Mouse (Mus musculus) CH12.LX (cell line): ENCODE data around the gene Sowaha. TPM values are rescaled to one million over a fixed set of nuclear protein-coding genes. Genes with fewer than 3 reads are reported as not detected.

Experiments
- DNase-seq: peaks from one replicate; pipeline ENCODE4 v3.0.0-alpha.2; 2013; ENCODE audit errors: extremely low read depth
- H3K27ac ChIP-seq: 2 replicates; pipeline ENCODE4 v1.5.1; 2012; ENCODE audit warnings: low read depth, mild to moderate bottlenecking, control low read depth, moderate library complexity; ENCODE audit not compliant: insufficient read depth
- H3K27me3 ChIP-seq: replicated peaks from 2 replicates; pipeline ENCODE3; 2012; ENCODE audit warnings: inconsistent platforms
- H3K36me3 ChIP-seq, 2 experiments: replicated peaks in 1 of 2; 2 replicates each; pipeline versions ENCODE3 to v1.6.1; 2012; ENCODE audit warnings: inconsistent platforms in 1 of 2, low read length in 1 of 2, mild to moderate bottlenecking in 1 of 2, mixed read lengths in 1 of 2, moderate library complexity in 1 of 2; ENCODE audit not compliant: control insufficient read depth in 1 of 2, insufficient read depth in 1 of 2
- H3K4me1 ChIP-seq, 2 experiments: 2 replicates each; pipeline ENCODE4 v1.6.1; 2012; ENCODE audit warnings: inconsistent platforms in 1 of 2, moderate library complexity in 1 of 2; ENCODE audit not compliant: insufficient read depth in 2 of 2, control insufficient read depth in 1 of 2
- H3K4me2 ChIP-seq: 2 replicates; pipeline ENCODE4 v1.6.1; 2012; ENCODE audit warnings: low read depth, mild to moderate bottlenecking, control low read depth; ENCODE audit not compliant: poor library complexity, insufficient read depth, severe bottlenecking
- H3K4me3 ChIP-seq, 3 experiments: fragments of 150-350 bp in 1 of 3; sonication (generic) in 1 of 3; replicated peaks in 1 of 3; 2 replicates each; pipeline versions ENCODE3 to v1.5.1; 2011 to 2012; ENCODE audit warnings: low read depth in 2 of 3, low read length in 2 of 3, mild to moderate bottlenecking in 2 of 3, moderate library complexity in 2 of 3, control low read depth in 1 of 3, improper control_type of control experiment in 1 of 3, inconsistent platforms in 1 of 3, mixed read lengths in 1 of 3; ENCODE audit not compliant: poor library complexity in 1 of 3
- H3K79me2 ChIP-seq: replicated peaks from 2 replicates; pipeline ENCODE4 v1.6.1; 2012; ENCODE audit warnings: mild to moderate bottlenecking, moderate library complexity; ENCODE audit not compliant: control insufficient read depth, poor library complexity, insufficient read depth, severe bottlenecking; ENCODE audit errors: extremely low read depth
- H3K9ac ChIP-seq: 2 replicates; pipeline ENCODE4 v1.6.1; 2012; ENCODE audit warnings: low read depth, mild to moderate bottlenecking, control low read depth, moderate library complexity; ENCODE audit not compliant: insufficient read depth
- H3K9me3 ChIP-seq: replicated peaks from 2 replicates; pipeline ENCODE3; 2012; ENCODE audit warnings: low read length, inconsistent platforms, mixed read lengths
- E2F4 ChIP-seq: IDR thresholded peaks from 2 replicates; pipeline ENCODE4 v1.6.1; 2011; ENCODE audit warnings: low read depth, low read length, improper control_type of control experiment; ENCODE audit not compliant: insufficient replicate concordance
- ELF1 ChIP-seq: IDR thresholded peaks from 2 replicates; pipeline ENCODE4 v1.6.1; 2014; ENCODE audit warnings: low read depth, mild to moderate bottlenecking, inconsistent platforms, low read length, improper control_type of control experiment
- ETS1 ChIP-seq: conservative IDR thresholded peaks from 2 replicates; pipeline ENCODE4 v1.6.1; 2012; ENCODE audit warnings: low read depth, mild to moderate bottlenecking, inconsistent platforms, low read length, improper control_type of control experiment, moderate library complexity
- HCFC1 ChIP-seq: IDR thresholded peaks from 2 replicates; pipeline ENCODE4 v1.6.1; 2012; ENCODE audit warnings: low read depth, mild to moderate bottlenecking, inconsistent platforms, low read length, improper control_type of control experiment
- IRF4 ChIP-seq: IDR thresholded peaks from 2 replicates; pipeline ENCODE4 v1.6.1; 2014; ENCODE audit warnings: low read depth, mild to moderate bottlenecking, inconsistent platforms, low read length, improper control_type of control experiment
- JUND ChIP-seq: conservative IDR thresholded peaks from 2 replicates; pipeline ENCODE4 v1.6.1; 2011; ENCODE audit warnings: low read depth, low read length, improper control_type of control experiment
- MAFK ChIP-seq: IDR thresholded peaks from 2 replicates; pipeline ENCODE4 v1.6.1; 2011; ENCODE audit warnings: low read length, improper control_type of control experiment; ENCODE audit not compliant: insufficient replicate concordance
- MAZ ChIP-seq: IDR thresholded peaks from 2 replicates; pipeline ENCODE4 v1.6.1; 2012; ENCODE audit warnings: low read depth, mild to moderate bottlenecking, inconsistent platforms, low read length, improper control_type of control experiment, moderate library complexity
- MEF2A ChIP-seq: IDR thresholded peaks from 2 replicates; pipeline ENCODE4 v1.6.1; 2014; ENCODE audit warnings: low read depth, mild to moderate bottlenecking, inconsistent platforms, low read length, improper control_type of control experiment, borderline replicate concordance
- NRF1 ChIP-seq: IDR thresholded peaks from 2 replicates; pipeline ENCODE4 v1.6.1; 2014; ENCODE audit warnings: low read depth, mild to moderate bottlenecking, inconsistent platforms, low read length, improper control_type of control experiment, moderate library complexity
- PAX5 ChIP-seq: IDR thresholded peaks from 2 replicates; pipeline ENCODE4 v1.6.1; 2012; ENCODE audit warnings: low read length, inconsistent platforms, mixed read lengths
- TBP ChIP-seq: conservative IDR thresholded peaks from 2 replicates; pipeline ENCODE4 v1.6.1; 2011; ENCODE audit warnings: low read depth, low read length, improper control_type of control experiment
- USF2 ChIP-seq: conservative IDR thresholded peaks from 2 replicates; pipeline ENCODE4 v1.6.1; 2011; ENCODE audit warnings: low read depth, low read length, improper control_type of control experiment
- ZC3H11A ChIP-seq: IDR thresholded peaks from 2 replicates; pipeline ENCODE4 v1.6.1; 2012; ENCODE audit warnings: low read depth, mild to moderate bottlenecking, inconsistent platforms, low read length, improper control_type of control experiment
- ZKSCAN1 ChIP-seq: IDR thresholded peaks from 2 replicates; pipeline ENCODE4 v1.6.1; 2012; ENCODE audit warnings: low read depth, inconsistent platforms, low read length, improper control_type of control experiment, borderline replicate concordance
- ZMIZ1 ChIP-seq: IDR thresholded peaks from 2 replicates; pipeline ENCODE4 v1.6.1; 2012; ENCODE audit warnings: low read depth, mild to moderate bottlenecking, inconsistent platforms, low read length, improper control_type of control experiment
- dilution Hi-C: fragments of 300-500 bp; cut with MboI; formaldehyde crosslinking; loops from 2 replicates; pipeline ENCODE4 v1.14.3; 2020; ENCODE audit warnings: low sequenced_read_pairs; ENCODE audit not compliant: extremely low pct_unique_long_range_greater_than_20kb, extremely low pct_ligation_motif_present
- in situ Hi-C: fragments of 300-500 bp; cut with MboI; formaldehyde crosslinking; loops from 3 replicates; pipeline ENCODE4 v1.14.3; 2019; ENCODE audit warnings: low sequenced_read_pairs, low pct_ligation_motif_present, low pct_unique_long_range_greater_than_20kb, mixed read lengths
- polyA plus RNA-seq: library from polyadenylated mRNA; unstranded; fragments of >175 nt; gene quantifications from 2 replicates; pipeline ENCODE4 v1.2.1, GENCODE M21; 2012; ENCODE audit warnings: low read depth; ENCODE audit not compliant: insufficient read length
- total RNA-seq, 2 experiments: library from RNA; depleted of rRNA; stranded (reverse); fragments of 300-350 nt in 1 of 2; fragments of >200 nt in 1 of 2; gene quantifications; 2 replicates each; pipeline ENCODE4 v1.2.3; 2012 to 2014

Gene Sowaha
- total and polyA plus RNA-seq, 3 experiments = not detected

DNA sequence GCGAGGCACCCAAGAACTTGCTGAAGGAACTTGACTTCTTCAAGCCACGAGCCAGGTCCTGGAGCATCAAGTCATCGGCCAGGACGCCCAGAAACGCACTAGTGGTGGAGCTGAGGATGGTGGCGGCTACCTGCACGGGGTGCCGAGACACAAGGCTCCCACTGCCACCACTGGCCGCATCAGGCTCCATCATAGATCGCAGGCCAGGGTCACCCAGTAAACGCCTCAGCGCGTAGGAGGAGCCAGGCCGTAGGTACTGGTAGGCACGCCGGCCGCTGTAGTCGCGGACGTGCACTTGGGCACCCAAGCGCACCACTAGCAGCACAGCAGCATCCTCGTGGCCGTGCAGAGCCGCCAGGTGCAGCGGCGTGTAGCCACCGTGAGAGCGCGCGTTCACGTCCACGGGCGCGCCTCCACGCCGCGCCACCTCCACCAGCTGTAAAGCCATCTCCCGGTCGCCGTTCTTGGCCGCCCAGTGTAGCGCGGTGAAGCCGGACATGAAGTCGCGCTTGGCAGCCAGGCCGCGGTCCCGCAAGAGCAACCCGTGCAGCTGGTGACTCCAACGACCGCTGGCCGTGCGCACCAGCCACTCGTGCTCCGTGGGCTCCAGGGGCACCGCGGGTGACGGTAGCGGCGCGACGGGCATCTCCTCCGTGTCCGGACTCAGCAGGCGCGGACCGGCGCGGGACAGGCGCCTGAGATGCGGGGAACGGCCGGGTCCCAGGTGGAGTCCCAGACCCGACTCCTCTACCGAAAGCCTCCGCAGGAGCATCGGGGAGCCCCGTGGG is 1.5 kb downstream of the Sowaha start:
- DNase-seq = no peak
- dilution Hi-C loops (no loop called here), in situ Hi-C loops (no loop called here)
- peaks cover 5% of the 10 kb centered on the region for H3K27me3 ChIP-seq
- H3K4me1 ChIP-seq = no peaks in the 10 kb centered on the region
- no peak overlapping the region for H3K4me3 ChIP-seq
- H3K9me3 ChIP-seq = peaks cover 21% of the 10 kb centered on the region
- no peak overlapping the region for H3K4me2 ChIP-seq
- H3K36me3 ChIP-seq = peaks cover 0 to 2% of the 10 kb centered on the region in 2 experiments
- H3K27ac ChIP-seq = no peak overlapping the region
- no peak overlapping the region for H3K9ac ChIP-seq
- no peaks in the 10 kb centered on the region for H3K79me2 ChIP-seq
- TF ChIP-seq E2F4 (no peak), USF2 (no peak), MEF2A (no peak), HCFC1 (no peak), PAX5 (no peak), ZKSCAN1 (no peak), MAFK (no peak), IRF4 (no peak), TBP (no peak)

GRCm38 (mm10) chr11:53477833-53478232 is 2.2 kb downstream of the Sowaha start:
- Histone ChIP-seq H3K4me2 (no peak overlapping the region), H3K9ac (no peak overlapping the region), H3K79me2 (no peaks in the 10 kb centered on the region), H3K4me1 (no peaks in the 10 kb centered on the region), H3K4me3 (no peak overlapping the region), H3K27ac (no peak overlapping the region), H3K9me3 (peaks cover 21% of the 10 kb centered on the region), H3K27me3 (peaks cover 5% of the 10 kb centered on the region), H3K36me3 (peaks cover 0 to 2% of the 10 kb centered on the region in 2 experiments)
- dilution Hi-C loops = no loop called here
- no peak for TF ChIP-seq NRF1
- no peak for TF ChIP-seq ZMIZ1
- no peak for TF ChIP-seq MAZ
- TF ChIP-seq ZC3H11A = no peak
- no peak for TF ChIP-seq ELF1
- no peak for TF ChIP-seq JUND
- no peak for TF ChIP-seq ETS1
- DNase-seq = no peak
- in situ Hi-C loops = no loop called here
